Mouse (Mus musculus) spleen, embryonic (tissue): Measurements from ENCODE around the gene Siah1b.

Experiments used
- CTCF ChIA-PET: fragments of 350-600 bp; sonication (Branson Sonifier 250); formaldehyde crosslinking; loops from one replicate; lab custom pipeline; 2022; lab: Charles Lee

The Siah1b gene

DNA sequence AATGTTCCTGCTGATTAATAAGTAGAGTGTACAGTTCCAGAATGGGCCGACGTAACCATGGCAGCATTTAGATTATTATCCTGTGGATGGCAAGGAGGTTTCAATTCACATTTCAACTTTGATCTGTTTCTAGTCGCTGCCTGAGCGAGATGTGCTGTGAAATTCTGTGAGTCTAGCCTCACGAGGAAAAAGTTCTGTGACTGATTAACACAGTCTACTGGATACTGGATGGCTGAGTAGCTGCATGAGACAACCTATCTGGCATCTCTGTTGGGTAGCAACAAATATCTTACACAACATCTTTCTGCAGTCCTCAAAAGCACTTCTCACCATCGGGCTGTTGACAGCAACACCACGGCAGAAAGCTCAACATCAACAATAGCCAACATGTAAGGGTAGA, 43.8 kb downstream of the Siah1b start:
- CTCF ChIA-PET = no interaction called here

DNA sequence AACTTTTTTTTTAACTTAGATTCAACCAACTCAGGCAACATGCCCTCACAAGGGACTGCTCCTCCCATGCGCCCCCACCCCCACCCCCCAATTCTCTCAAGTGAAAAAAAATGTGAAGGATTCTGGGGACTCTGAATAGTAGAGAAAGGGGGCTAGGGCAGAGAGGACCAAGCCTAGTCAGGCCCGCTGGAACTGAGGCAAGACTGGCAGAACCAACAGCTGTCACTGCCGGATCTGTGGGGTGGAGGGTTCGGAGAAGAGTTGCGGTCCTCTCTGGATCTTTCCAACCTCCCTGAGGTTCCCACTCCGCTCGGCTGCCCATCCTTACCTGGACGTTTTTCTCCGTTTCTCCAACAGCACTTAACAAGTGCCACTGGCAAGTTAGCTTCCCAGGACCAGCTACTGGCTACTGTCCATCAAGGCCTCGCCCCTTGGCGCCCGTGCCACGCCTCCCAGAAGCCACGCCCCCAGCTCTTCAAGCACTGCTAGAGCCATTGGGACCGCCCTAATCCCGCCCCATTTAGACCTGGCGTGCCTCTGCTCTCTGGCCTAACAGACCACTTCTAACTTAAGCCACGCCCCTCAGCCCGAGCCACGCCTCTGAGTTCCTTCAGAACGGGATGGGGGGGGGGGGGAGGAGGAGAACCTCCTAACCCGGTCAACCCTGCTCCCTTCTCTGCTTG, 48.5 kb downstream of the Siah1b start, which contains the start of gene Car5b:
Gene Car5b, minus strand, starts transcription at position 391 of the 683 bp plus-strand sequence.
- CTCF ChIA-PET = interaction anchor here (0.5 kb wide), 1 partner anchor 1229 kb away, joined by 3 read pairs; no protein-coding TSS in a partner anchor
